Mouse (Mus musculus) lung, postnatal 36 days (tissue): Measurements from ENCODE around the gene Creb5.

Source experiments
- DNase-seq: peaks from one replicate; pipeline ENCODE4 v3.0.0; 2022; ENCODE audit warnings: mixed read lengths

Creb5 gene

DNA sequence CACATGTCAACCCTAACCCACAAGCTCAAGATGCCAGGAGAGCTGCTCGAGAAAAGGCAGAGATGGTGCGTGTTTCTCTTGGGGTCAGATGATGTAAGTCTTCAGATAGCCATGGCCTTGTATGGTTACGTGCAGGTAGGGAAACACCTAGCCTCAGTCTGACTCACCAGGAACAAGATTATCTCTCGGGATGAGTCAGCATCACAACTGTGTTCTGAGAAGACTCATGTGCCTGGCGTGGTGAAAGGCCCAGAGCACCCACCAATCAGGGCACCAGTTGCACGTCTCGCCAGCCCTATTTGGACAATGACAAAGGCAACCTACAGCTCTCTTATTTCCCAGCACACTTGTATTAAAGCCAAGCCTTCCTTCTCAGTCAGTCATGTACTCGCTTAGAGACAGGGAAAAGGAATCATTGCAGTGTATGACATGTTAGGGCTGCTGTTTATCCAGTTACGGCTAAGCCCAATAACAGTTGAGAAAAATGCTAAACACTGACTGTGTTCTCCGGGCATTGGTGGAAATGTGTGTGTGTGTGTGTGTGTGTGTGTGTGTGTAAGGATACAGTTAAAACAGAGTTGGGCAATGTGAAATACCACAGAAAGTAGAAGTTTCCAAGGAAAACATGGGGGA, 210.9 kb downstream of the Creb5 start:
- no peak for DNase-seq

GRCm38 (mm10) chr6:53499621-53500295, 212.7 kb downstream of the Creb5 start:
- no peak for DNase-seq

DNA sequence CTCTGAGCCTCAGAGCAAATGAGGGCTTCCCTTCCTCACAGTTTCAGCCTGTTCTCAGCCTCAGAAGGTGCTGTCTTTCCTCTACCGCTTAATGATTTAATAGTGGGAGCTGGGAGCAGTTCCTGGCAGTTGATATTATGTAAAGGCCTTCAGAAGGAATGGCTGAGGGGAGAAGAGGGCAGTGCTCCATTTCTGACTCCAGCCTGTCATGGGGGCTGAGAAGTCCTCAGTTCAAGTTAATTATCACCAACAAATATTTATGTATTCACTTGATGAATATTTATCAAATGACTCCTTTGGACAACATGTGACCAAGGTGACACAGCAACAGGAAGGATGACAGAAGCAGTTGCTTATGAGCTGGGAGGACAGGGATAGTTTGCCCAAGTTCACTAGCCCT, 214.2 kb downstream of the Creb5 start:
- DNase-seq, result no peak

DNA sequence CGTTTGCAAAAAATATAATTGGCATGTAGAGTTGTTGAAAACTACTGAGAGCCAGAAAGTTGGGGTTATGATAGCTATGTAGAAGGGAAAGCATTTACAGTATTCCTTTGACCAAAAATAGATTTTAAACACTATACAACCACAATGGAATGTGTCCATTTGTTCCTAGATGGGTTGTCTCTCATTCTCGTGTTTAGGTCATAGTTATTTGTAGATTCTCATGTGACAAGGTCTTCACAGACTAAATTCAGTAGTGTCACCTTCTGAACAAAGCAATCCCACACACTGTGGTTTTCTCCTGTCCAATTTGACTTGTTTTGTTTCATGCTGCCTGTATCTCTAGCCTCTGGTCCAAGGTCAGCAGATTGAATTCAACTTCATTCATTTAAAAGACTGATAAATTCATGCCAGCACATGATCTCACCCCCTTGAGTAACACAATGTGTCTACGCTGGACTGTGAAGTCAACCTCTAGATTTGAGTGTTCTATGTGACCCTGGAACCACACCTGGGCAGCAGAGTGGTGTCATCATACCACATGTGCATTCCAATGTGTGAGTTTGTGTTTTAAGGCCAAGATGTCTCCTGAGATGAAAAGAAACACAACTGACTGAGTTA, 220.0 kb downstream of the Creb5 start:
- DNase-seq, result no peak

DNA sequence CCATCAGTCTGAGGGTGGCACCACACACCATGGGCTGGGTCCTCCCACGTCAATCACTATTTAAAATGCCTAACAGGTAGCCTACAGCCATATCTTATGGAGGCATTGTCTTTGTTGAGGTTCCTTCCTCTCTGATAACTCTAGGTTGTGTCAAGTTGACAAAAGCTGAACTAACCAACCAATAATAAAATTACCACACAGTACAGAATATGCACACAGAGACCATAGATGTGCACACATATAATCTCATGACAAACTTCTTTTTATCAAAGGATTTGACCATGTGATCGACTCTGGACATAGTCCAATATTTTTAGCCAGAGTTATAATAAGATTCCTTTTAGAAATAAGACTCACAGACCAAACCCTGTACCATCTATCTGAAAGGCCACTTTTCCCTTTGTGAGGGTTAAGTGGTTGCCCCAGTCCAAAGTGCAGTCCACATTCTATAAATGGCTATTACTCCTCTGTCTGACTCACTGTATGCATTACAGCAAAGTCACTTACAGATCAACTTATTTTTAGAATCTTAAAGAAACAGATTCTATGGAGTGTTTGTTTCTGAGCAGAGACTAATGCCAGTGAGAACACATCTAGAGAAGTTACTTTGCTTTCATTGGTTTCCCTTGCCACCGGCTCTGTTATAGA, 221.9 kb downstream of the Creb5 start:
- no peak for DNase-seq

GRCm38 (mm10) chr6:53510005-53510404, 222.9 kb downstream of the Creb5 start:
- no peak for DNase-seq

GRCm38 (mm10) chr6:53512226-53512625, 225.2 kb downstream of the Creb5 start:
- DNase-seq, result no peak

DNA sequence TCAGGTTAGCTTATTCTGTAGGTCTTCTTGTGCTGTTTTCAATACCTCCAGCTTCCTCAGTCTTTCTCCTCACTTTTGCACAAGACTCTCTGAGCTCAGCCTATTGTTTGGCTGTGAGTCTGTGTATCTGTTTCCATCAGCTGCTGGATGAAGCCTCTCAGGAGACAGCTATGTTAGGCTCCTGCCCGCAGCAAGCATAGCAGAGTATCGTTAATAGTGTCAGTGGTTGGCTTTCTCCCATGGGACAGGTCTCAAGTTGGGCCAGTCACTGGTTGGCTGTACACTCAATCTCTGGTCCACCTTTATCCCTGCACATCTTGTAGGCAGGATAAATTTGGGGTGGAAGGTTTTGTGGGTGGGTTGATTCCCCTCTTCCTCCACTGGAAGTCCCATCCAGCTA, 226.3 kb downstream of the Creb5 start:
- no peak for DNase-seq

- DNase-seq, result peak; percentile 44
Observed at GRCm38 (mm10) chr6:53514862-53515261, 227.8 kb downstream of the Creb5 start.

- no peak for DNase-seq
Observed at GRCm38 (mm10) chr6:53515611-53516010, 228.5 kb downstream of the Creb5 start.

- DNase-seq, result no peak
Observed at GRCm38 (mm10) chr6:53517371-53517945, 230.4 kb downstream of the Creb5 start.

GRCm38 (mm10) chr6:53523743-53524497, 236.8 kb downstream of the Creb5 start:
- peak; percentile 17 for DNase-seq

GRCm38 (mm10) chr6:53526460-53526859, 239.4 kb downstream of the Creb5 start:
- DNase-seq, result no peak

DNA sequence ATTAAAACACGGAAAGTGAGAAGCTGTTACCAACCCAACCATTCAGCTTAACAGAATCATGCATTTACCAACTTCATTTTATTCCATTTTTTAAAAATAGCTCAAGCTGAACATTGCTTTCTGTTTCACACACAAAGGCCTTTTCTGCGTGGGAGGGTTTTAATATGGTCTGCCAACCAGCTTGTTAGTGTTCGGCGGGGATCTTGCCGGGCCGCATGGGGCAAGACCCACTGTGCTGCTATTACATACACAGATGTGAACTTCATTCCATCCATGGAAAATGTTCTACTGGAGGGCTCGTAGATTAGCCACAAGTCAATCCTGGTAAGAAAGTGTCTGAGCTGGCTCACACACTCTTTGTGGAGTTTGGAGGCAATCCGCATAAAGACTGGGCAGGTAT, 243.7 kb downstream of the Creb5 start:
- DNase-seq, result no peak

DNA sequence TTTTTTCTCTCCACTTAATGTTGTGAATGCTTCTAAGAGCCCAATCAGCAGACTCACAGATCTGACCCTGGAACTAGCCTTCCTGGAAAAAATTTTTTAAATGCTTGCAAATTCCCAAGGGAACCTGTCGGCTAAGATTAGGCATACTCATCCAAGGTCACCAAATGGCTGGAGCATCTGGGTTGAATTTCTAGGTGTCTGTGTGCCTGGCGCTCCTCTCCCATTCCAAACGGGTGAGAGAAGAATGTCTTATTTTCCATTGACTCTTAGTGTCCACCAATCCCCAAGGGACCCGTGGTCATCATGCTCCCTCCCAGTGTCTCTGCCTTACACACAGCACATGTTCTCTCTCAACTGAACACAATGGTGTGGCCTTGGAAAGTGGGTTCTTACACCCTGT, 244.4 kb downstream of the Creb5 start:
- no peak for DNase-seq

GRCm38 (mm10) chr6:53537530-53537929, 250.5 kb downstream of the Creb5 start:
- no peak for DNase-seq

DNA sequence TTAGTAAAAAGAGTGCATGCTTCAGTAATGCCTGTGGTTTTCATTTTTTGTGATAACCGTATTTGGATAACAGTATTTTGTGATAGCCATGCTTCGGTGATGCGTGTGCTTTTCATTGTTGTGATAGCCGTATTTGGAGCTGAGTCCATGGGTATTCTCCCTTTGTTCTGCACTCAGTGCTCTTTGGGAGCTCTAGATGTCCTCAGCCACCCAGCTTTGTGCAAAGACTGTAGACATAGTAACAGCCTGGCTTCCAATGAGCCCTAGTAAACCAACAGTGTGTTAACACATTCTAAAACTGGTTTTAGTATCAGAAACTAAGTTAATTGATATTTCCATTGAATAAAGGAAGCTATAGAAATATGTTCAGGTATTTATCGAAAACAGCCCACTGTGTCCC, 254.7 kb downstream of the Creb5 start:
- DNase-seq, result no peak

GRCm38 (mm10) chr6:53545483-53545900, 258.4 kb downstream of the Creb5 start:
- DNase-seq, result no peak

GRCm38 (mm10) chr6:53545989-53546388, 258.9 kb downstream of the Creb5 start:
- peak; percentile 12 for DNase-seq

GRCm38 (mm10) chr6:53548236-53548635, 261.2 kb downstream of the Creb5 start:
- DNase-seq, result no peak

GRCm38 (mm10) chr6:53549409-53549808, 262.3 kb downstream of the Creb5 start:
- DNase-seq, result no peak

DNA sequence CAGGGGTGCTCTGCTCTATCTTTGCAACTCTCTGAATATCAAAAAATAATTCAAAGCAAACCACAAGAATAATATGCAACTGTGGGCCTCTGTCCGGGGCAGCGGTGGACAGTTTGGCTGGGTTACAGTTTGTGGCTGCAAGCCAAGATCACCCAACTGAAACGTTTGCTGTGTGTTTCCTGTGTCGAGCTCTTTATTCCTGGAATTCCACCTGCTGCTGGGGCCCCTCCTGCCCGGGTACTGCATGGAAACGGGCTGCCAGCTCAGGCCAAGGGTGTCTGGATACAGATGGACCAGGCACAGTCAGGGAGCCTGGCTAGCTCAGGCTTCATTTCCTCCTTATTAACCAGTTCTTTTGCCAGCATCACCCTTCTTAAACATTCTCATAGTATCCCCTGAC, 269.0 kb downstream of the Creb5 start:
- no peak for DNase-seq

DNA sequence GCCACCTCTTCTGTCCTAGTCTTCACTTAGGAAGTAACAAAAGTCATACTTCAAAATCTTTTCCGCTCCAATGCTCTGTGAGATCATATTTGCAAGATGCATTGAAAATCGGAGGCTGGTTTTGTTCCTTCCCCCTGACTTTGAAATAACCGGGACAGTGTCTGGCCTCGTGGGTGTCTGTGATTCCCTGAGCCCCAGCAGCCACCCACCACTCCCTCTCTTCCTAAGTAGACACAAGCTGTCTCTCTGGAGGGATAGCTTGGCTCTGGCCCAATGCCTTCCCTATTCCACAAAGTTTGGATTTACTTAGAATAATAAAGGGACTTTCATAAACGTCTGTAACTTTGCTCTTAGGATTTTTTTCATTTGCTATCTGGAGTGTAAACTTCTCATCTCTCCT, 273.9 kb downstream of the Creb5 start:
- DNase-seq, result no peak
